ENCODE assay signal across 21 mouse cellular contexts in genomic region chr4:52461321-52461720, GRCm38 (mm10). TPM values are rescaled to one million over a fixed set of nuclear protein-coding genes. Genes with fewer than 3 reads are reported as not detected.
DNase-seq lines count a peak whose midpoint lies in the region; ATAC-seq and TF ChIP-seq lines count a peak whose summit lies in the region.
"Had no signal": no experiment of that assay in that cellular context is flagged by ENCODE, and none has a peak within 500 bp of the region (broad histone marks: within the 10 kb centered on the region; RNA-seq: fewer than 3 reads in every experiment).

No protein-coding gene starts in this region.

- no peak overlapping the region for H3K4me2 ChIP-seq in intestine, postnatal 0 days (replicated peaks; ENCODE audit: low read depth)
- H3K4me2 ChIP-seq: embryonic facial prominence, embryonic 15.5 days; forebrain, embryonic 15.5 days; limb, embryonic 12.5 days; midbrain, embryonic 15.5 days; neural tube, embryonic 12.5 days had no signal

- no peak overlapping the region for H3K27ac ChIP-seq in intestine, postnatal 0 days (ENCODE audit: low read depth, low read length)
- H3K27ac ChIP-seq: embryonic facial prominence, embryonic 15.5 days; forebrain, embryonic 15.5 days; hindbrain, postnatal 0 days; limb, embryonic 12.5 days; macrophage; midbrain, embryonic 15.5 days; neural tube, embryonic 12.5 days had no signal

- no peaks in the 10 kb centered on the region for H3K9me3 ChIP-seq in intestine, postnatal 0 days (ENCODE audit: control insufficient read depth)
- H3K9me3 ChIP-seq: embryonic facial prominence, embryonic 15.5 days; forebrain, embryonic 15.5 days; midbrain, embryonic 15.5 days; neural tube, embryonic 12.5 days had no signal

- H3K27me3 ChIP-seq in intestine, postnatal 0 days (replicated peaks; ENCODE audit: control insufficient read depth, insufficient read depth, low read length): no peaks in the 10 kb centered on the region
- H3K27me3 ChIP-seq: CH12.LX; embryonic facial prominence, embryonic 15.5 days; forebrain, embryonic 15.5 days; limb, embryonic 12.5 days; midbrain, embryonic 15.5 days; neural tube, embryonic 12.5 days had no signal

- peaks cover 28% of the 10 kb centered on the region for H3K36me3 ChIP-seq in intestine, postnatal 0 days (ENCODE audit: control insufficient read depth, insufficient read depth)

- TF ChIP-seq CTCF in intestine, postnatal 0 days (IDR thresholded peaks at IDR 0.05; ENCODE audit: low read depth): no peak

- no peaks in the 10 kb centered on the region for H3K4me1 ChIP-seq in intestine, postnatal 0 days (replicated peaks; ENCODE audit: control insufficient read depth, insufficient read depth, low read length)
- H3K4me1 ChIP-seq: embryonic facial prominence, embryonic 15.5 days; forebrain, embryonic 15.5 days; limb, embryonic 12.5 days; midbrain, embryonic 15.5 days; neural tube, embryonic 12.5 days had no signal

- no peak for ATAC-seq in intestine, postnatal 0 days
- ATAC-seq: forebrain, embryonic 15.5 days; hindbrain, postnatal 0 days; midbrain, embryonic 15.5 days had no signal

- no peak overlapping the region for H3K9ac ChIP-seq in intestine, postnatal 0 days (ENCODE audit: low read depth, low read length)
- H3K9ac ChIP-seq: embryonic facial prominence, embryonic 15.5 days; forebrain, embryonic 15.5 days; limb, embryonic 12.5 days; midbrain, embryonic 15.5 days; neural tube, embryonic 12.5 days had no signal

- no peak overlapping the region for H3K4me3 ChIP-seq in intestine, postnatal 0 days (ENCODE audit: low read depth, low read length)
- H3K4me3 ChIP-seq: embryonic facial prominence, embryonic 15.5 days; forebrain, embryonic 15.5 days; limb, embryonic 12.5 days; midbrain, embryonic 15.5 days; neural tube, embryonic 12.5 days had no signal

- peak; percentile 73 to 80 for DNase-seq in frontal cortex, adult 2 months (ENCODE audit: extremely low spot score in 1 of 2, low spot score in 1 of 2)
- peak; percentile 72 for DNase-seq in layer of hippocampus, adult 11-12 months (ENCODE audit: low spot score)
- DNase-seq in left cerebral cortex, adult 18-20 months (ENCODE audit: low spot score in 2 of 2): peak; percentile 69 to 79
- DNase-seq in right cerebral cortex, adult 2 months (ENCODE audit: low spot score in 2 of 2): peak; percentile 67 to 74
- no peak for DNase-seq in retina, postnatal 1 day
- no peak for DNase-seq in urinary bladder, postnatal 36 days (ENCODE audit: low spot score in 2 of 2)
- no peak for DNase-seq in thymus, postnatal 4 days
- DNase-seq: cerebellum, adult 11-12 months; heart, adult 18-20 months; heart, postnatal 14 days had no signal

- WGBS in intestine, postnatal 0 days: 91% methylated on average over 5 of the region's 5 CpGs

RNA-seq across cellular contexts. Expression of gene Smc2, which starts 22.3 kb away (rescaled TPM):
- 2.8 and 3.3 TPM in 2 replicates for polyA plus RNA-seq in frontal cortex, adult 2 months (2012; rRNA removed)
- 1 to 10 TPM; 7.6 to 8.2 TPM for total RNA-seq in left cerebral cortex, adult 18-20 months (2021)
- polyA plus RNA-seq in intestine, postnatal 0 days (2015; fragmentation: Nextera tagmentation; extraction: Ambion mirVana): 46.7 and 52.0 TPM in 2 replicates

RNA-seq across cellular contexts. Expression of gene Vma21-ps, which starts 35.7 kb away (rescaled TPM):
- polyA plus RNA-seq in frontal cortex, adult 2 months (2012; rRNA removed): 2.7 and 3.5 TPM in 2 replicates
- total RNA-seq in left cerebral cortex, adult 18-20 months (2021): not detected
- polyA plus RNA-seq in intestine, postnatal 0 days (2015; fragmentation: Nextera tagmentation; extraction: Ambion mirVana): 0.90 TPM in 1 of 2 replicates, not detected in the other
- total RNA-seq: common myeloid progenitor, adult 5-6 weeks; heart, adult 18-20 months; heart, postnatal 14 days; hindbrain, postnatal 0 days had no signal
- polyA plus RNA-seq: hindbrain, postnatal 0 days; kidney, embryonic 14.5 days; limb, embryonic 12.5 days; macrophage; neural tube, embryonic 12.5 days had no signal

Comparison
In these comparisons a context has a peak if more than half of its experiments do, and no peak if none do; other contexts are left out.
1. DNase-seq: peak in frontal cortex, adult 2 months (2 of 2), layer of hippocampus, adult 11-12 months (single experiment), left cerebral cortex, adult 18-20 months (2 of 2) and right cerebral cortex, adult 2 months (2 of 2); none in retina, postnatal 1 day (single experiment), urinary bladder, postnatal 36 days (0 of 2) and thymus, postnatal 4 days (single experiment).
2. RNA of gene Smc2, which starts 22.3 kb away (polyA plus RNA-seq): 46.7 to 52.0 TPM in intestine, postnatal 0 days; 2.8 to 3.3 TPM in frontal cortex, adult 2 months; every median in the first group is over 10 times any median in the second.